Mouse (Mus musculus): Measurements from ENCODE around the gene Poll. TPM values are rescaled to one million over a fixed set of nuclear protein-coding genes. Genes with fewer than 3 reads are reported as not detected.

Gene Poll
- polyA plus RNA-seq, 1 experiment from 2014 or later, result 11.1 TPM

GRCm38 (mm10) chr19:45531554-45531953, 28.8 kb downstream of the Poll start:
- Histone ChIP-seq H3K27me3 (replicated peaks; ENCODE audit: control insufficient read depth, insufficient read depth, low read length) (no peaks in the 10 kb centered on the region), H3K4me3 (ENCODE audit: low read length) (no peak overlapping the region)
- ATAC-seq, result no peak

GRCm38 (mm10) chr19:45530200-45530995, 29.9 kb downstream of the Poll start:
- H3K27me3 ChIP-seq (replicated peaks; ENCODE audit: control insufficient read depth, insufficient read depth, low read length), result no peaks in the 10 kb centered on the region
- H3K9ac ChIP-seq (ENCODE audit: low read depth, low read length), result no peak overlapping the region
- ATAC-seq, result no peak
- no peak overlapping the region for H3K4me2 ChIP-seq (ENCODE audit: low read length)
- no peaks in the 10 kb centered on the region for H3K4me1 ChIP-seq (ENCODE audit: control insufficient read depth, insufficient read depth, low read depth, low read length)
- H3K36me3 ChIP-seq (ENCODE audit: control insufficient read depth, insufficient read depth, low read length), result peaks cover 34% of the 10 kb centered on the region
- WGBS, result 80% methylated on average over 15 of the region's 15 CpGs
- no peaks in the 10 kb centered on the region for H3K9me3 ChIP-seq (ENCODE audit: control insufficient read depth, low read length)
- H3K27ac ChIP-seq (ENCODE audit: low read depth, low read length), result no peak overlapping the region
- H3K4me3 ChIP-seq (ENCODE audit: low read length), result no peak overlapping the region

More at GRCm38 (mm10) chr19:45531554-45531953, 28.8 kb downstream of the Poll start:
- Histone ChIP-seq H3K9me3 (ENCODE audit: control insufficient read depth, low read length) (no peaks in the 10 kb centered on the region), H3K27ac (ENCODE audit: low read depth, low read length) (no peak overlapping the region), H3K4me2 (ENCODE audit: low read length) (no peak overlapping the region), H3K4me1 (ENCODE audit: control insufficient read depth, insufficient read depth, low read depth, low read length) (peaks cover 4% of the 10 kb centered on the region; the same call in 1 of the 2 replicates), H3K9ac (ENCODE audit: low read depth, low read length) (no peak overlapping the region), H3K36me3 (ENCODE audit: control insufficient read depth, insufficient read depth, low read length) (peaks cover 32% of the 10 kb centered on the region)
- 70% methylated on average over 6 of the region's 6 CpGs for WGBS

- Histone ChIP-seq H3K9ac (ENCODE audit: low read depth, low read length) (no peak overlapping the region), H3K4me2 (ENCODE audit: low read length) (no peak overlapping the region), H3K4me1 (ENCODE audit: control insufficient read depth, insufficient read depth, low read depth, low read length) (no peaks in the 10 kb centered on the region), H3K27ac (ENCODE audit: low read depth, low read length) (no peak overlapping the region), H3K9me3 (ENCODE audit: control insufficient read depth, low read length) (no peaks in the 10 kb centered on the region), H3K4me3 (ENCODE audit: low read length) (no peak overlapping the region), H3K27me3 (replicated peaks; ENCODE audit: control insufficient read depth, insufficient read depth, low read length) (no peaks in the 10 kb centered on the region), H3K36me3 (ENCODE audit: control insufficient read depth, insufficient read depth, low read length) (peaks cover 42% of the 10 kb centered on the region)
- 86% methylated on average over 5 of the region's 5 CpGs for WGBS
- no peak for ATAC-seq
These were observed 31.0 kb downstream of the Poll start for GRCm38 (mm10) chr19:45529294-45529693.

GRCm38 (mm10) chr19:45527931-45528534, 32.3 kb downstream of the Poll start:
- Histone ChIP-seq H3K4me2 (ENCODE audit: low read length) (no peak overlapping the region), H3K9ac (ENCODE audit: low read depth, low read length) (no peak overlapping the region), H3K27ac (ENCODE audit: low read depth, low read length) (no peak overlapping the region), H3K4me3 (ENCODE audit: low read length) (no peak overlapping the region), H3K27me3 (replicated peaks; ENCODE audit: control insufficient read depth, insufficient read depth, low read length) (no peaks in the 10 kb centered on the region), H3K9me3 (ENCODE audit: control insufficient read depth, low read length) (no peaks in the 10 kb centered on the region), H3K4me1 (ENCODE audit: control insufficient read depth, insufficient read depth, low read depth, low read length) (no peaks in the 10 kb centered on the region), H3K36me3 (ENCODE audit: control insufficient read depth, insufficient read depth, low read length) (peaks cover 46% of the 10 kb centered on the region)
- WGBS, result 94% methylated on average over 10 of the region's 10 CpGs
- ATAC-seq, result no peak

GRCm38 (mm10) chr19:45527382-45527781, 32.9 kb downstream of the Poll start:
- 94% methylated on average over 7 of the region's 7 CpGs for WGBS

GRCm38 (mm10) chr19:45516264-45516663, 44.1 kb downstream of the Poll start:
- peaks cover 34% of the 10 kb centered on the region for H3K36me3 ChIP-seq (ENCODE audit: control insufficient read depth, insufficient read depth, low read length)

More at GRCm38 (mm10) chr19:45527382-45527781, 32.9 kb downstream of the Poll start:
- Histone ChIP-seq H3K27ac (ENCODE audit: low read depth, low read length) (no peak overlapping the region), H3K4me2 (ENCODE audit: low read length) (no peak overlapping the region), H3K27me3 (replicated peaks; ENCODE audit: control insufficient read depth, insufficient read depth, low read length) (no peaks in the 10 kb centered on the region), H3K4me1 (ENCODE audit: control insufficient read depth, insufficient read depth, low read depth, low read length) (no peaks in the 10 kb centered on the region), H3K36me3 (ENCODE audit: control insufficient read depth, insufficient read depth, low read length) (peaks cover 48% of the 10 kb centered on the region), H3K4me3 (ENCODE audit: low read length) (no peak overlapping the region), H3K9me3 (ENCODE audit: control insufficient read depth, low read length) (no peaks in the 10 kb centered on the region), H3K9ac (ENCODE audit: low read depth, low read length) (no peak overlapping the region)
- no peak for ATAC-seq

GRCm38 (mm10) chr19:45515341-45515740, 45.0 kb downstream of the Poll start:
- Histone ChIP-seq H3K27me3 (replicated peaks; ENCODE audit: control insufficient read depth, insufficient read depth, low read length) (no peaks in the 10 kb centered on the region), H3K9ac (ENCODE audit: low read depth, low read length) (no peak overlapping the region), H3K4me2 (ENCODE audit: low read length) (no peak overlapping the region), H3K4me1 (ENCODE audit: control insufficient read depth, insufficient read depth, low read depth, low read length) (peaks cover 4% of the 10 kb centered on the region; the same call in 1 of the 2 replicates), H3K9me3 (ENCODE audit: control insufficient read depth, low read length) (no peaks in the 10 kb centered on the region), H3K4me3 (ENCODE audit: low read length) (no peak overlapping the region), H3K36me3 (ENCODE audit: control insufficient read depth, insufficient read depth, low read length) (peaks cover 34% of the 10 kb centered on the region), H3K27ac (ENCODE audit: low read depth, low read length) (no peak overlapping the region)
- WGBS, result 83% methylated on average over 2 of the region's 2 CpGs
- no peak for ATAC-seq

More at GRCm38 (mm10) chr19:45516264-45516663, 44.1 kb downstream of the Poll start:
- H3K4me3 ChIP-seq (ENCODE audit: low read length), result no peak overlapping the region
- no peak overlapping the region for H3K27ac ChIP-seq (ENCODE audit: low read depth, low read length)
- no peaks in the 10 kb centered on the region for H3K9me3 ChIP-seq (ENCODE audit: control insufficient read depth, low read length)
- H3K9ac ChIP-seq (ENCODE audit: low read depth, low read length), result no peak overlapping the region
- H3K27me3 ChIP-seq (replicated peaks; ENCODE audit: control insufficient read depth, insufficient read depth, low read length), result no peaks in the 10 kb centered on the region
- peaks cover 4% of the 10 kb centered on the region; the same call in 1 of the 2 replicates for H3K4me1 ChIP-seq (ENCODE audit: control insufficient read depth, insufficient read depth, low read depth, low read length)
- WGBS, result 94% methylated on average over 12 of the region's 12 CpGs
- no peak for ATAC-seq
- H3K4me2 ChIP-seq (ENCODE audit: low read length), result no peak overlapping the region

- Histone ChIP-seq H3K27ac (ENCODE audit: low read depth, low read length) (no peak overlapping the region), H3K4me3 (ENCODE audit: low read length) (no peak overlapping the region), H3K4me1 (ENCODE audit: control insufficient read depth, insufficient read depth, low read depth, low read length) (peaks cover 4% of the 10 kb centered on the region; the same call in 1 of the 2 replicates), H3K27me3 (replicated peaks; ENCODE audit: control insufficient read depth, insufficient read depth, low read length) (no peaks in the 10 kb centered on the region), H3K36me3 (ENCODE audit: control insufficient read depth, insufficient read depth, low read length) (peaks cover 18% of the 10 kb centered on the region), H3K4me2 (ENCODE audit: low read length) (no peak overlapping the region), H3K9ac (ENCODE audit: low read depth, low read length) (no peak overlapping the region), H3K9me3 (ENCODE audit: control insufficient read depth, low read length) (no peaks in the 10 kb centered on the region)
- no peak for ATAC-seq
- WGBS, result 47% methylated on average over 4 of the region's 4 CpGs
These were observed 48.9 kb downstream of the Poll start for GRCm38 (mm10) chr19:45511406-45511805.

- ATAC-seq, result no peak
- no peak overlapping the region for H3K9ac ChIP-seq (ENCODE audit: low read depth, low read length)
- peaks cover 11% of the 10 kb centered on the region for H3K36me3 ChIP-seq (ENCODE audit: control insufficient read depth, insufficient read depth, low read length)
- H3K27me3 ChIP-seq (replicated peaks; ENCODE audit: control insufficient read depth, insufficient read depth, low read length), result no peaks in the 10 kb centered on the region
- no peak overlapping the region for H3K27ac ChIP-seq (ENCODE audit: low read depth, low read length)
- no peaks in the 10 kb centered on the region for H3K9me3 ChIP-seq (ENCODE audit: control insufficient read depth, low read length)
- WGBS, result 76% methylated on average over 3 of the region's 3 CpGs
- H3K4me1 ChIP-seq (ENCODE audit: control insufficient read depth, insufficient read depth, low read depth, low read length), result peaks cover 4% of the 10 kb centered on the region; the same call in 1 of the 2 replicates
- no peak overlapping the region for H3K4me3 ChIP-seq (ENCODE audit: low read length)
- no peak overlapping the region for H3K4me2 ChIP-seq (ENCODE audit: low read length)
These were observed 49.7 kb downstream of the Poll start for GRCm38 (mm10) chr19:45510680-45511079.

Data from hindbrain, embryonic 16.5 days (tissue).